Mouse (Mus musculus) T-helper 17 cell (primary cell): Measurements from ENCODE around the gene Ttc39a.
"Not testable (repeated sequence)": the region's sequence is repeated elsewhere in the genome, so short reads cannot be mapped to it uniquely, and the experiment has no call there.

Experiments
- in situ Hi-C, 2 experiments: fragments of 300-600 bp; cut with MboI, MseI; formaldehyde crosslinking; loops; 1 replicate in 1 of 2; 2 replicates in 1 of 2; pipeline ENCODE4 v1.15.1; 2025; ENCODE audit warnings: high pct_unique_total_duplicates in 2 of 2

Ttc39a gene

GRCm38 (mm10) chr4:109406486-109407175 is at the start of gene Ttc39a:
Gene Ttc39a, plus strand, starts transcription at chr4:109406623.
- in situ Hi-C loops = no loop called here

- in situ Hi-C loops = no loop called here
Measured at GRCm38 (mm10) chr4:109378107-109378506, 28.3 kb upstream of the Ttc39a start.

DNA sequence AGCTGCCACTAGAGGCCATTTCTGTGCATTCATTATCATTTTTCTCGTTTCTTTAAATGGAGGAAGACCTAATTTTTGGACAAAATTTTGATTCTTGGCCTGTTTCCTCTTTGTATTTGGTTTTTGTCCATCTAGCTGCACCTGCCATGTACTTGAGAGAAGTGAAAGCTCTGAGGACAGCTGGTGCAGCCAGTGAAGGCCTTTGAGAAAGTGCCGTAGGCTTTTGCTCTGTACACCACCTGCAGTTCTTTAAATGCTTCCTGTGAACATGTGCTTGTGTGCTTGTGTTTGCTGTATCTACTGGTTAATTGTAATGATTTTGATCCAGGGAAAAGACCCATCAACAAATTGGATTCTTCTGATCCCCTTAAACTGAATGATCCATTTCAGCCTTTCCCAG is 24.0 kb upstream of the Ttc39a start:
- in situ Hi-C loops = loop anchor here in 1 of 2 experiments (10.0 kb wide), 1 partner anchor 1798 kb away; no protein-coding TSS in a partner anchor

GRCm38 (mm10) chr4:109385599-109385998 is 20.8 kb upstream of the Ttc39a start:
- in situ Hi-C loops = loop anchor here in 1 of 2 experiments (10.0 kb wide), 1 partner anchor 1801 kb away; no protein-coding TSS in a partner anchor

DNA sequence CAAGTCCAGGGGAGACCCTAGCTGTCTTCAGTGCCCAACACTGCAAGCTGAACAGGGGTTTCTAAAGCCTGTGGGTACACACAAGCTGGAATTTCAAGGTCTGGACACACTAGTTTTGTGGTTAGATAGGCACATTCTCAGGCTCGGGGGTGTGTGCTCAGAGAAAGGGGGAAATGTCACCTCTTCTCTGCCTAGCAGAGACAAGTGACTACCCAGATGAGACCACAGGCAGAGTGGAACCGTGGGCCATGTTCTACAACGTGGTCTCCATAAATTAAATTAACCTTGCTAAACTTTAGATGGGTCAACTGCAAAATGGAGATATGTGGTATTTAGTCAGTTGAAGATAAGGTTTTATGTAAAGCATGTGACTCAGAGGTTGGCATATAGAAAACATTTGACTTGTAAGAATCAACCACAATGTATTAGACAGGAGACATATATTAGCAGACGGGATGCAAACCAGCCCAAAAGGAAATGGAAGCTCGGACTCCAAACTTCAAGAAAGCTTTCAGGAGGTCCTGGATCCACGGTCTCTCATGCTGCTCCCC is 13.1 kb upstream of the Ttc39a start:
- in situ Hi-C loops = no loop called here

DNA sequence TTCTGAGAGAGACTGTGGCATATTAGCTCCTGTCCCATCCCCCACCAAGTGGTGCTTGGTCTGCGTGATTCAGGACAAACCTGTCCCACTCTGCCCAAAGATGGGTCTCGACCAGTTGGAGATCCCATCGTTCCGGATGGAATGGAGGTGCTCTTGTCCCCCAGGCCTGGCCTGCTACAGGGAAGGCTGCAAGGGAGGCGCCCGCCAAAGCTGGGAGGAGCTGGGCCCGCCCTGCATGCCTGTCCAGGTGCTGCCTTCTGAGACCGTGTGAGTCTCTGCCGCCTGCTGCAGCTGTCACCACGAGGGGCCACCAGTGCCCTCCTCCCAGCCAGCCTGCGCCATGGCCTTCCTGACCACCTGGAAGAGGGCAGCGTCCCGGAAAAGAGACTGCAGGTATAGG is 12.5 kb upstream of the Ttc39a start:
- in situ Hi-C loops = no loop called here

DNA sequence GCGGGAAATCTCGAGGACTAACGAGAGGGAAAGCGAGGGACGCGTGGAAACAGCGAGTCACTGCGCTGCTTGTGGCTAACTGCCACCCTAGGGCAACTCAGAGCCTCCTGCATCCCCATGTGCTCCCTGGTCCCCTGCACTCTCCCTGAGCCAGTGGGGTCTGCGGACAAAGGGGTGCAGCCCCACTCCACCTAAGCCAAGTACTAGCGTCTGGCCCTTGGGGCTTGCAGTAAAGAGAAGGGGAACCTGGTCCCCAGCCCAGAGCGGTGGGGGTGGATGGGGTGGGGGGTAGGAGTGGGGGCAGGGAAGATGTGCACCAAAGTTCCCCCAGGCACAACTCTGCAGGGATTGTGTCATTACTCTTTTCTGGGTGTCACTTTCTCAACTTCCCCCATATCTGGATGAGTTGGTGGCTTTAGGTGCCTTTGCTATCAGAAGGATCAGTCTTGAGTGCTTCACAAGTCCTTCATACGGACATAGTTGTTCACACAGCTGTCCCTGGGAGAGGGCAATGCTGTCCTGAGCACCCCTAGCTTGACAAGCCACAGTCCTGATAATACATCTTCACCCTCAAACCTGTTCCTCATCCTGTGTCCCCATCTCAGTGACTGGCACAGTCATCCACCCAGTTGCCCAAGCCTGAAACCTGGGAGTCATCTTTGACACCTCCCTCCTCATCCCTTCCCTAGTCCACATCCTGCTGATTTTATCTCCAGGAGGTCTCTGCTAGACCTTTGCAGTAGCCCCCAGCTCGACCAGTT is 11.9 kb upstream of the Ttc39a start:
- in situ Hi-C loops = no loop called here

DNA sequence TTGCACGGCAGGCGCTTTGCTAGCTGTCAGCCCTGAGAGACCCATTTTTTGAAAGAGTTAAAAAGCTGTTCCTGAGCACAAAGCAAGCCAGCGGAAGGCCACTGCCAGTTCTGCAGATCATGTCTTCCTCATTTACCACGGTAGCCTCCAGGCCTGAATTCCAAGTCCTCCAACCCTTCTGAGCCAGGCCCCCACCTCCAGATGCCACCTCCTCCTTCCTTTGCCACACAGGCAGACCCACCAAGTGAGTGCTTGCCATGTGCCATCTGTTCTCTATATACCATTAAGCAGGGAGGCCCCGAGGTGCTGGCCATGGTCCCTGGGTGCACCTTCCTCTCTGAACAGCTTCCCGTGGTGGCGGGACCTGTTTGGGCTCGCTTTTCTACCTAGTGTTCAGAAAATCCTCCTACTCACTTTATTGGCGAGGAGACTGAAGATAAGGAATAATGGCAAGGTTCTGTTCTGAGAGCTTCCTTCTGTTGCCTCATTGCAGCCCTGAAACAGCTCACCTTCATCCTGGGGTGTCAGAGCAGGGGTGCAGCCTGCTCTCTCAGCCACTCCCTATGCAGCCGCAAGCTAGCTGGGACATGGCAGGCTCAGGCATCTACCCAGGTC is 6.0 kb upstream of the Ttc39a start:
- in situ Hi-C loops = no loop called here

DNA sequence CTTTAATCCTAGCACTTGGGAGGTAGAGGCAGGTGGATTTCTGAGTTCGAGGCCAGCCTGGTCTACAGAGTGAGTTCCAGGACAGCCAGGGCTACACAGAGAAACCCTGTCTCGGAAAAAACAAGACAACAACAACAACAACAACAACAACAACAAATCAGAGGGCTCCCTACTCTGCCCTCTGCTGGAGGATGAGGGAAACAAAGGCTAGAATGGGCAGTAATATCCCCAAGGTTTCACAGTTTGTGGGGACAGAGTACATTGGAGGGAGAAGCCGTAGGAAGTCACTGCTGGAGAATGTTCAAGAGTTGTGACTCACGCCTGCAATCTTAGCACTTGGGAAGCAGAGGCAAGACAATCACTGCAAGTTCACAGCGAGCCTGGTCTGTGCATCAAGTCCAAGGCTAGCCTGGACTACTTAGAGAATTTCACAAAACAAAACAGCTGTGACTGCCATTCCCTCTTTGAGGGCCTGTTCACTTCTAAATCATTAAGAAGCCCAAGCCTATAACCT is 5.2 kb upstream of the Ttc39a start:
- in situ Hi-C loops = no loop called here

GRCm38 (mm10) chr4:109404908-109405307 is 1.5 kb upstream of the Ttc39a start:
- in situ Hi-C loops = not testable (repeated sequence)

DNA sequence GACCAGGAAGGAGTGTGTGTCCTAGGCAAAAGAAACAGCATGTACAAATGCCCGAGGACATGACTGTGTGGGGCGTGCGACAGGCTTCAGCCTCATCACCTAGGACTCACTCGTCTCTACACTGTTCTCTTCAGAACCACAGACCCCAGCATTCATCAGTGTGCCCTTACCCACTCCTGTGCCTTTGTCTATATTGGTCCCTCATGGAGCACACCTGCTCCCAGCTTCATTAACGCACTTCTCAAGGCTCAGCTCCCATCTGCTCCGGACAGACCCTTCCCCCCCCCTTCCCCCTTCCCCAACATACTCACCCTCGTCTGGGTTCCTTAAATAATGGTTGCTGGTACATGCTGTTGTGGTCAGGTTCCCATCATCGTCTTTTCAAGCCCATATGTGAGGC is 1.0 kb upstream of the Ttc39a start:
- in situ Hi-C loops = no loop called here

DNA sequence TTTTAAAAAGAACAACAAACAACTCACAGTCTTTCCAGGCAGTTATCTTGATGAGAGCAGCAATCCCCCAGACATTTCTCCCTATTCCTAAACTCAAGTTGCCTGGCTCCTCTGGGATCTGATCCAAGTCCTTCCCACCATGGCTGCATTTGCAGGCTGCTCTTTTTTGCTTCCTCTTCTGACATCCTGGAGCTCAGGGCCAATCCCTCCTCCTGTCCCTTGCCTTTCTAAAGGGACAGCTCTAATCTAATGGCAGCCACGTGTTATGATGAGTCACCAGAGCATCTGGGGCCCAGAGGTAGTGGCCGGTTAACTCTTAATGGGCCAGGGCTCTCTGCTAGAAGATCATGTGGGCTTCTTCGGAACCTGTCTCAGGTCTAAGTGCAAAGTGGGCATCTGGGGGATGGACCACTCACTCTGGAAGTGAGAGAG is 353 bp upstream of the Ttc39a start:
- in situ Hi-C loops = no loop called here

DNA sequence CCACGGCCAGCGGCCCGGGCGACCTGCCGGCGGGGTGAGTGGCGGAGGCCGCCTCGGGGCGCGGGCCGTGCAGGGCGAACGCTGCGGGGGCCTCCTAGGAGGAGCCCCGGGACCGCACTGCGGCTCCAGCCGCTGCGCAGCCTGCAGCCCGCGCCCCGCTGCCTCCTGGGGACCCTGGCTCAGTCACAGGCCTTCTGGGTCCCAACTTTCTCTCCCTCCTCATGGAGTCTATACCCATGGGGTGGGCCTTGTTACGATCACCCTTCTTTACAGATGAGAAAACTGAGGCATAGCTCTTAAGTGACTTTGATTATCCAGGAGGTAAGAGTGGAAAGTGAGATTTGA is 725 bp downstream of the Ttc39a start:
- in situ Hi-C loops = no loop called here

GRCm38 (mm10) chr4:109407701-109408485 is 1.5 kb downstream of the Ttc39a start:
- in situ Hi-C loops = no loop called here

DNA sequence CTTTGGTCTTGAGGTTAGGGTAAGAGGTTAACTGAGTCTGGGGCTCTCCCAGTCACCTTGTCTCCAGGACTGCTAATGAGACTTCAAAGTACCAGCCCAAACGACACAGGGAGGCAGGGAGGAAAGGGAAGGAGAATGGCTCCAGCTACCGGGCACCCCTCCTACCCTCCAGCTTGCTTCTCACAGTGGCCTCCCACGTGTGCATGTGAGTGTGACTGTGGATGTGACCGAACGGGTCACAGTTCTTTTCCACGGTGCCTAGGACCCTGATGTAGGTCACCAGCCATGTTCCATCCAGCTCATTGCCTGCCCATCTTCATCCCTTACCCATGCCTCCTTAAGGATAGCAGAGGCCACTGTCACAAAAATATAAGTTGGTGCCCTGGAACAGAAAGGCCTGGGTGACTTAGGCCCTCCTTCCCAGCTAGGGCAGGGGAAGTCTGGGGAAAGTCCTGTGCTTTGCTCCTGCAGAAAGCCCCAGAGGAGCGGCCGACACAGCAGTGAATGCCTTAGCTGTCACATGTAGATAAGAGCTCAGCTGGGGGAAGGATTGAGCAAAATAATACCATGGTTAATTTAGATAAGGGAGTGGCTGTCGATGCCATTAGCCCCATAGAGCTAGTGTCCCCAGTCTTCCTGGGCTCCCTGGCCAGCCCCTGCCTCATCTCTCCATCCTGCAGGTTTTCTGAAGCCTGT is 4.4 kb downstream of the Ttc39a start:
- in situ Hi-C loops = no loop called here

- in situ Hi-C loops = no loop called here
Measured at GRCm38 (mm10) chr4:109411377-109411967, 5.0 kb downstream of the Ttc39a start.

DNA sequence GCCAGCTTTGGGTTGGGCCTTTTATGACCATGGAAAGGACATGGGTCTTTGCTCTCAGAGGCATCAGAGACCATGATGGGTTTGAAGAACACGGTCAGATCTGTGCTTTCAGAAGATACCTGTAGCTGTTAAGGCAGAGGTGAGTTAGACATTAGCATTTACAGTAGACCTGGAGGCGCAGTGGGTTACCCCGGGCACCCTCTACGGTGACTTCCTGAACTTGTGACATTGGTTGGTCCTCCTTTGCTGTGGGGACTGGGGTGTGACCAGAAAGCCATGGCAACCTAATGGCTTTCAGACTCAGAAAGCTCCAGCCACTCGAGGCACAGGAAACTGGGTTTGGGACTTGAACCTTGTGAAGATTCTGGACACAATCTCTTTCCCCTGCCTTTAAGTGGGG is 5.8 kb downstream of the Ttc39a start:
- in situ Hi-C loops = no loop called here

DNA sequence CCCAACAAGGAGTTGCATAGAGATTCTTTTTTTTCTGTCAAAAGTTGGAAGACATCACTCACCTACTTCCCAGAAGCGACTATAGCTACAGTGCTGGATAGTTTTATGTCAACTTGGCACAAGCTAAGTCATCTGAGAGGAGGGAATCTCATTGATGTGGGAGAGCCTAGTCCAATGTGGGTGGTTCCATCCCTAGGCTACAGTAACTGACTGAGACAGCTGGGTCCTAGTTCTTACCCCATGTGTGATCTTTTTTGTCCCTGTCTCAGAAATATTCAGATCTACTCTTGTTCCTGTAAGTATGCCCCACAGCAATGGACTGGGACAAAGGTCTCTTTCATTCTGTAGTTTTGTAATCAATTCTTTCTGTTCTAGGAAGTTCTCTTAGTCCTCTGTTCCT is 11.6 kb downstream of the Ttc39a start:
- in situ Hi-C loops = no loop called here

DNA sequence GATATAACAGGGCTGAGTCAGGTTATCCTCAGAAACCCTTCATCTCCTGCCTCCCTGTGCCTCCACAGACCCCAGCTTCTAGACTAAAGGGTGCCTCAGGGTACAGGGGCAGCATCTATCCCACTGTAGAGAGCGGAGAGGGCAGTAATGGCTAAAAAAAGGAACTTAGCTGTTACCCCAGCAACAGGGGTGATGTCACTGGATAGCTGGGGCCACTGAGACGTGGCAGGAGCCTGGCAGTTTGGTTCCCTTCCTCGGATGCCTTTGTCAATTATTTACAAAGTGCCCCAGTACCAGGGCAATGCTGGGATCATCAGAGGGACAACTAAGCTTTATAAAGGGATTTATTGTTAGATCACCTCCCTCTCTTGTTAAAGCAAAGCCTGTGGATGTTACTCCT is 12.6 kb downstream of the Ttc39a start:
- in situ Hi-C loops = no loop called here

GRCm38 (mm10) chr4:109419563-109419962 is 13.1 kb downstream of the Ttc39a start:
- in situ Hi-C loops = no loop called here
